ENCODE assay signal across 8 mouse cellular contexts in the genomic region with DNA sequence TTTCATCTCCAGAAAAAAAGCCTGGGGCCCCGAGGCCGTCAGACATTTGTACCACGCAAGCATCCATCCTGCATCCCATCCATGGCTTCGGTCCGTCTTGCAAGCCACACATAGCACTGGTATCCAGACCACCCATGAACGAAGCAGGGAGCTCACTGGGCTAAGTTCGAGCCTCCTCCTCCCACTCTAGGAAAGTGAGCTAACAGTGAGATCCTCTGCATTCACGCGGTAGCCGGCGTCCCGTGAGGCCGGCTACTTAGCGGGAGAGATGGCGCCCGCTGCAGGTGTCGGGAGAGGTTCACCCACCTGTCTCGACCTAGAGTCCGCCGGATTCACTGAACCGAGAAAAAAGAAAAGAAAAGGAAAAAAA. TPM values are rescaled to one million over a fixed set of nuclear protein-coding genes. Genes with fewer than 3 reads are reported as not detected.
DNase-seq lines count a peak whose midpoint lies in the region; ATAC-seq lines count a peak whose summit lies in the region.
"Had no signal": no experiment of that assay in that cellular context is flagged by ENCODE, and none has a peak within 500 bp of the region (broad histone marks: within the 10 kb centered on the region; RNA-seq: fewer than 3 reads in every experiment).

No protein-coding gene starts in this region.

- no peak for DNase-seq in lung, postnatal 25 days (ENCODE audit: low spot score)
- DNase-seq in spleen, postnatal 36 days (ENCODE audit: low spot score in 2 of 2): no peak
- DNase-seq in B cell, adult 2 months: no peak

- no peaks in the 10 kb centered on the region for H3K27me3 ChIP-seq in lung, embryonic 16.5 days (ENCODE audit: control insufficient read depth, insufficient read depth, low read depth, low read length)
- H3K27me3 ChIP-seq in limb, embryonic 12.5 days: no peaks in the 10 kb centered on the region
- H3K27me3 ChIP-seq in neural tube, embryonic 14.5 days (ENCODE audit: control insufficient read depth, insufficient read depth, low read length): no peaks in the 10 kb centered on the region

- H3K9ac ChIP-seq in lung, embryonic 16.5 days (ENCODE audit: low read length): peak overlapping the region; percentile 90
- H3K9ac ChIP-seq in limb, embryonic 12.5 days (replicated peaks): peak overlapping the region; percentile 83
- peak overlapping the region; percentile 79 for H3K9ac ChIP-seq in neural tube, embryonic 14.5 days (replicated peaks; ENCODE audit: low read depth, low read length)

- WGBS in lung, embryonic 16.5 days: 0% methylated on average over 21 of the region's 21 CpGs
- WGBS in limb, embryonic 12.5 days: 0% methylated on average over 21 of the region's 21 CpGs
- under 1% methylated on average over 21 of the region's 21 CpGs for WGBS in neural tube, embryonic 14.5 days

- peak overlapping the region; percentile 56 for H3K27ac ChIP-seq in lung, embryonic 16.5 days (ENCODE audit: low read length)
- peak overlapping the region; percentile 79 for H3K27ac ChIP-seq in limb, embryonic 12.5 days
- peak overlapping the region; percentile 77 for H3K27ac ChIP-seq in neural tube, embryonic 14.5 days (ENCODE audit: low read depth, low read length)

- no peaks in the 10 kb centered on the region for H3K9me3 ChIP-seq in lung, embryonic 16.5 days (ENCODE audit: control insufficient read depth, low read length)
- 0 out of 2 replicates have a peak, but pooled peaks cover 6% of the 10 kb centered on the region for H3K9me3 ChIP-seq in limb, embryonic 12.5 days
- H3K9me3 ChIP-seq in neural tube, embryonic 14.5 days (ENCODE audit: control insufficient read depth, low read length): no peaks in the 10 kb centered on the region

- peaks cover 12% of the 10 kb centered on the region for H3K36me3 ChIP-seq in lung, embryonic 16.5 days (ENCODE audit: control insufficient read depth, insufficient read depth, low read length)
- H3K36me3 ChIP-seq in limb, embryonic 12.5 days: peaks cover 41% of the 10 kb centered on the region
- peaks cover 7% of the 10 kb centered on the region; the same call in 1 of the 2 replicates for H3K36me3 ChIP-seq in neural tube, embryonic 14.5 days (ENCODE audit: control insufficient read depth, insufficient read depth, low read length)

- H3K4me2 ChIP-seq in lung, embryonic 16.5 days (ENCODE audit: low read depth, low read length): peak overlapping the region; percentile 92
- peak overlapping the region; percentile 92 for H3K4me2 ChIP-seq in limb, embryonic 12.5 days
- peak overlapping the region; percentile 91 for H3K4me2 ChIP-seq in neural tube, embryonic 14.5 days (ENCODE audit: low read depth, low read length)

- H3K4me3 ChIP-seq in lung, embryonic 16.5 days (ENCODE audit: low read length): peak overlapping the region; percentile 90
- peak overlapping the region; percentile 84 for H3K4me3 ChIP-seq in limb, embryonic 12.5 days (replicated peaks)
- H3K4me3 ChIP-seq in neural tube, embryonic 14.5 days (ENCODE audit: low read depth, low read length): peak overlapping the region; percentile 85

- peak; percentile 29 for ATAC-seq in lung, embryonic 16.5 days (ENCODE audit: low read depth)
- ATAC-seq in erythroblast, adult 5-6 weeks (replicated peaks; ENCODE audit: low FRiP score, poor library complexity, severe bottlenecking): peak; percentile 64
- ATAC-seq in limb, embryonic 12.5 days (ENCODE audit: insufficient number of reproducible peaks, insufficient read depth, low FRiP score, low TSS enrichment, low read depth): 0 out of 2 replicates have a peak, but pooled peaks have one; percentile 18
- peak; percentile 34 for ATAC-seq in neural tube, embryonic 14.5 days (ENCODE audit: low read depth)

- H3K4me1 ChIP-seq in lung, embryonic 16.5 days (replicated peaks; ENCODE audit: control insufficient read depth, insufficient read depth, low read length): peaks cover 17% of the 10 kb centered on the region
- H3K4me1 ChIP-seq in limb, embryonic 12.5 days (replicated peaks): peaks cover 32% of the 10 kb centered on the region
- peaks cover 26% of the 10 kb centered on the region for H3K4me1 ChIP-seq in neural tube, embryonic 14.5 days (ENCODE audit: control insufficient read depth, insufficient read depth, low read length)

RNA-seq across cellular contexts. Expression of a gene that starts 0.2 kb away (rescaled TPM):
- polyA plus RNA-seq in lung, embryonic 16.5 days (2015; fragmentation: Nextera tagmentation; extraction: Ambion mirVana): 35.4 and 37.6 TPM in 2 replicates
- total RNA-seq in erythroblast, adult 5-6 weeks (2015; ENCODE audit: low replicate concordance): 15.0 and 31.9 TPM in 2 replicates
- total RNA-seq in erythroblast, adult 5-6 weeks (2017; ENCODE audit: low replicate concordance): 28.5 and 31.1 TPM in 2 replicates
- 32.1 and 32.3 TPM in 2 replicates for polyA plus RNA-seq in limb, embryonic 12.5 days (2016; fragmentation: Nextera tagmentation; extraction: Ambion mirVana)
- 44.4 and 44.5 TPM in 2 replicates for polyA plus RNA-seq in neural tube, embryonic 14.5 days (2014; fragmentation: Nextera tagmentation; extraction: Ambion mirVana)

RNA-seq across cellular contexts. Expression of a gene that starts 0.6 kb away (rescaled TPM):
- polyA plus RNA-seq in lung, embryonic 16.5 days (2015; fragmentation: Nextera tagmentation; extraction: Ambion mirVana): 35.1 and 36.9 TPM in 2 replicates
- 13.6 and 20.0 TPM in 2 replicates for total RNA-seq in erythroblast, adult 5-6 weeks (2015; ENCODE audit: low replicate concordance)
- total RNA-seq in erythroblast, adult 5-6 weeks (2017; ENCODE audit: low replicate concordance): 31.9 and 94.6 TPM in 2 replicates
- polyA plus RNA-seq in limb, embryonic 12.5 days (2016; fragmentation: Nextera tagmentation; extraction: Ambion mirVana): 39.0 and 39.8 TPM in 2 replicates
- 32.8 and 36.2 TPM in 2 replicates for polyA plus RNA-seq in neural tube, embryonic 14.5 days (2014; fragmentation: Nextera tagmentation; extraction: Ambion mirVana)

RNA-seq across cellular contexts. Expression of a gene that starts 23.0 kb away (rescaled TPM):
- 23.0 and 24.4 TPM in 2 replicates for polyA plus RNA-seq in lung, embryonic 16.5 days (2015; fragmentation: Nextera tagmentation; extraction: Ambion mirVana)
- total RNA-seq in erythroblast, adult 5-6 weeks (2015; ENCODE audit: low replicate concordance): 1.5 and 4.6 TPM in 2 replicates
- total RNA-seq in erythroblast, adult 5-6 weeks (2017; ENCODE audit: low replicate concordance): 3.8 and 3.9 TPM in 2 replicates
- polyA plus RNA-seq in limb, embryonic 12.5 days (2016; fragmentation: Nextera tagmentation; extraction: Ambion mirVana): 28.0 and 29.2 TPM in 2 replicates
- 18.9 and 22.0 TPM in 2 replicates for polyA plus RNA-seq in neural tube, embryonic 14.5 days (2014; fragmentation: Nextera tagmentation; extraction: Ambion mirVana)

RNA-seq across cellular contexts. Expression of a gene that starts 49.0 kb away (rescaled TPM):
- 0.33 TPM in 1 of 2 replicates, not detected in the other for polyA plus RNA-seq in lung, embryonic 16.5 days (2015; fragmentation: Nextera tagmentation; extraction: Ambion mirVana)
- total RNA-seq in erythroblast, adult 5-6 weeks (2015; ENCODE audit: low replicate concordance): not detected in 2 replicates
- not detected in 2 replicates for total RNA-seq in erythroblast, adult 5-6 weeks (2017; ENCODE audit: low replicate concordance)
- not detected in 2 replicates for polyA plus RNA-seq in limb, embryonic 12.5 days (2016; fragmentation: Nextera tagmentation; extraction: Ambion mirVana)
- not detected in 2 replicates for polyA plus RNA-seq in neural tube, embryonic 14.5 days (2014; fragmentation: Nextera tagmentation; extraction: Ambion mirVana)
- total RNA-seq: gastrocnemius, adult 8-10 months had no signal

RNA-seq across cellular contexts. Expression of a gene that starts 55.3 kb away (rescaled TPM):
- polyA plus RNA-seq in lung, embryonic 16.5 days (2015; fragmentation: Nextera tagmentation; extraction: Ambion mirVana): 0.10 TPM in 1 of 2 replicates, not detected in the other
- total RNA-seq in erythroblast, adult 5-6 weeks (2015; ENCODE audit: low replicate concordance): 18.4 and 20.9 TPM in 2 replicates
- total RNA-seq in erythroblast, adult 5-6 weeks (2017; ENCODE audit: low replicate concordance): 11.7 and 16.9 TPM in 2 replicates
- polyA plus RNA-seq in limb, embryonic 12.5 days (2016; fragmentation: Nextera tagmentation; extraction: Ambion mirVana): not detected in 2 replicates
- not detected in 2 replicates for polyA plus RNA-seq in neural tube, embryonic 14.5 days (2014; fragmentation: Nextera tagmentation; extraction: Ambion mirVana)
- total RNA-seq: gastrocnemius, adult 8-10 months had no signal
